Mouse (Mus musculus): ENCODE data around the gene Enox1.

The Enox1 gene

DNA sequence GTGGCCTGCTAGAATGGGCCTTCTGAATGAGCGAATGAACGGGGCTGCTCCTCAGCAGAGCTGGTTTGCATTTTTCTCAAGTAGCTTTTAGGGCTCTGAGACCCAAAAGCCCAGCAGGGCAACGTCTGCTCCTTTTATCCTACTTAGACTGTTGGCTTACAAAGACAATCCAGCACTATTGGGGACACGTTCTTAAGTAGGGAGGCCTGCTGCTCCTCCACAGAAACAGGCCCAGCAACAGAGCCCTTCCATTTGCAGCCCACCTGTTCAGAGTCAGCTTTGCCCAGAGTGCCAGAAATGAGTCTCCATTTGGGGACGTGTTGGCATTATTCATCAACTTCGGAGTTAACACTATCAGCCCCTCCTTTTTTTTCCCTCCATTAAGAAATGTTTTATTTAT lies 548.4 kb downstream of the Enox1 start:
- no peak for DNase-seq (ENCODE audit: low spot score)

GRCm38 (mm10) chr14:77706511-77707246 lies 550.1 kb downstream of the Enox1 start:
- DNase-seq (ENCODE audit: low spot score) = no peak

GRCm38 (mm10) chr14:77707279-77707678 lies 550.7 kb downstream of the Enox1 start:
- DNase-seq (ENCODE audit: low spot score) = no peak

DNA sequence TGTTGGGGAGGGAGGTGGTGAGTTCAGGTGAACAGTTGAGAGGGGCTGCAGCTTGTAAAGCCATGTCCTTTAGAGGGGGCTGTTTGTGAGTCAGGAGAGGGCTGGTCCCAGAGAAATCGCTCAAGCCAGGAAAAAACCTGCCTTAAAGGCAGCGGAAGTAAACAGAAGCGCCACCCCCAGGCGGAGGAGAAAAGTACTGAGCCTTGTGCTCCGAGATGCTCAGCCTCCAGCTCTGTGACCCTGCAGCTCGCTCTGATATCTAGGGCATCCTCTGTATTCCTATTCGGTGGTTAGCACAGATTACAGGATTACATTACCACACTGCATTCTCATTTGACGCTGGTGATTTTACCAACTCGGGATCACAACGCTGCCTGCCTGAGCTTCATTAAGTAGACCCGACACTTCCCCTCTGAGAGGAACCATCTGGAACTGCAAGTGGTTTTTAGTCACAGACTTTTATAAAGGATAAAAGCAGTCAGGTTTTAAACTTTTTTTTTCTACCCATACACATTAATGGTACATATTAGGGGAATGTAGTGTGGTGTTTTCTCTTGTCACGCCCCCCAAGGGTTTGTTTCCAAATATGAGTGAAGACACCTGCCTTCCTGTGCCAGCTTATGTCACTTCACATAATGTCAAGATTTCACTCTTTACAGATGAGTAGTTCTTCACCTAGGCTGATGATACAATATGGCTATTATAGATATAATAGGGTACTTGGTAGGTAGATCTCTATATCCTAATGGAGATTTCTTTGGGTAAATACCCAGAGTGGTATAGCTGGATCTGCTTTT lies 552.0 kb downstream of the Enox1 start:
- no peak for DNase-seq (ENCODE audit: low spot score)

- no peak for DNase-seq (ENCODE audit: low spot score)
Observed at GRCm38 (mm10) chr14:77714931-77715535, 558.5 kb downstream of the Enox1 start.

DNA sequence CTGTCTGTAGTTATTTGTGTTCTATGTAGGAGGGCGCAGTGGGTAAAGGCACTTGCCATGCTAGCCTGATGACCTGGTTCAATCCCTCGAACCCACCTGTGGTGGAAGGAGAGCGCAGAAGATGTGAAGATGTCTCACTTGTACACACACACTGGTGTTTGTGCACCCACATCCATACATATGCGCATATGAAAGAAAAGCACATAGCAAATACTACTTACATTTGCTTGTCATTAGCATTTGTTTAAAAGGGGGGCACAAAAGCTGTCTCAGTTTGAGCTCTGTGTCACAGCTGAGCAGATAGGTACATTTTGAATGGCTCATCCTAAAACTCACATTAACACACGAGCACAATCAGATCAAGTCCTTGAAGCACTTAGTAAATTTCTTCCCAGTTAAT lies 560.4 kb downstream of the Enox1 start:
- no peak for DNase-seq (ENCODE audit: low spot score)

DNA sequence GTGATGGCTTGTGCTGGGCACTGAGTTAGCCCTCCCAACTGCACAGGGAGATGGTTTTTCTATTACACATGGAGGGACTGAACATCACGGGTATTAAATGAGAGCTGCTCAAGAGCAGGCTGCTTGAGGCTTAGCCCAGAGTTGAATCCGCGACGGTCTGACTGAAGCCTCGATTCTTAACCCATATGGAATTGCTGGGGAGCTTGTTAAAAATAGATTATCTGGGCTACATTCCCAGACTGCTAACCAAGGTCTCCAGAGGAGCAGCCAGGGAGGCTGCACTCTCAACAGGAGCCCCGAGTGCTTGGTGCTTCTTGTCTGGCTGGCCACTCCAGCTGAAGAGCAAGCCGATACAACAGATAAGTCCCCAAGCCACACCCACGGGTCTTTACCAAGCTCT lies 562.3 kb downstream of the Enox1 start:
- no peak for DNase-seq (ENCODE audit: low spot score)

DNA sequence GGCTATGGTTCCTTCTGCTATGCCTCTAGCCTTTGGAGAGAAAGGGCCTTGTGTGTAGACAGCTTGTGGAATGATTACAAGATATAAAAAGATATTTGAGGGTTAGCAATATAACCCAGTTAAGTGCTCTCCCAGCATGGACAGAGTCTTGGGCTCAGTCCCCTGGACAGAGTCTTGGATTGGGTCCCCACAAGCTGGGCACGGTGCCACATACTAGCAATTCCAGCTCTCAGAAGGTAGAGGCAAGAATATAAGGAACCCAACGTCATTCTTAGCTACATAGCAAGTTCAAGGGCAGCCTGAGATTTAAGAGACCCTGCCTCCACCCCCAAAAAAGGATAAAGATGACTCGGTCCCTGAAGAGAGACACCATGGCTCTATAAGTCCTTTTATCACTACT lies 581.5 kb downstream of the Enox1 start:
- no peak for DNase-seq (ENCODE audit: low spot score)

- DNase-seq (ENCODE audit: low spot score) = no peak
Observed at GRCm38 (mm10) chr14:77738751-77739365, 582.3 kb downstream of the Enox1 start.

DNA sequence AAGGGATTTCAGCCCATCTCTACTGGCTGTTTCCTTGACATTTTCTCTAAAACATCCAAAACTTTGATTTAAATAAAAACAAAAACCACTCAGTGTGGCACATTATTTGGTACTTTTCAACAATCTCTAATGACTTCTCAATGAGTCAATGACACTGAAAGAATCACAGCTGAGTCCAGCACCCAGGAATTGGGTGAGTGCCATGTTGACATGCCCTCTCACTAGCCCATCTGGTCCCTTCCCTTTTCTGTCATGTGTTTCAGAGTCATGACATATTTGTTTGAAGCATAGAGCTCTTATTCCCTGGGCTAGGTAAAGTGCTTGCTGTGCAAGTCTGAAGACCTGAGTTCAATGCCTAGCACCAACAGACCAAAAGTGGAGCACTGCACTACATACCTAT lies 582.8 kb downstream of the Enox1 start:
- no peak for DNase-seq (ENCODE audit: low spot score)

- DNase-seq (ENCODE audit: low spot score) = no peak
Observed at GRCm38 (mm10) chr14:77744638-77745240, 588.2 kb downstream of the Enox1 start.

- no peak for DNase-seq (ENCODE audit: low spot score)
Observed at GRCm38 (mm10) chr14:77748920-77749319, 592.4 kb downstream of the Enox1 start.
